Mouse (Mus musculus) thymus, postnatal 25 days (tissue): ENCODE results near the gene D1Pas1.

ENCODE experiments used
- DNase-seq: peaks from one replicate; pipeline ENCODE4 v3.0.0; 2022

Gene D1Pas1

GRCm38 (mm10) chr1:186967201-186967812, at the start of gene D1Pas1:
Gene D1Pas1, plus strand, starts transcription at chr1:186967416.
- DNase-seq = no peak

- no peak for DNase-seq
Observed at GRCm38 (mm10) chr1:186922489-186923370, 44.5 kb upstream of the D1Pas1 start.

GRCm38 (mm10) chr1:186924027-186924426, 43.2 kb upstream of the D1Pas1 start:
- no peak for DNase-seq

- DNase-seq = no peak
Observed at GRCm38 (mm10) chr1:186925411-186925810, 41.8 kb upstream of the D1Pas1 start.

- DNase-seq = no peak
Observed at GRCm38 (mm10) chr1:186926316-186926949, 40.8 kb upstream of the D1Pas1 start.

- DNase-seq = no peak
Observed at GRCm38 (mm10) chr1:186926950-186927316, 40.3 kb upstream of the D1Pas1 start.

- DNase-seq = no peak
Observed at GRCm38 (mm10) chr1:186927494-186927893, 39.7 kb upstream of the D1Pas1 start.

- no peak for DNase-seq
Observed at GRCm38 (mm10) chr1:186930160-186930887, 36.9 kb upstream of the D1Pas1 start.

- DNase-seq = no peak
Observed at GRCm38 (mm10) chr1:186930888-186931233, 36.4 kb upstream of the D1Pas1 start.

GRCm38 (mm10) chr1:186934205-186934604, 33.0 kb upstream of the D1Pas1 start:
- no peak for DNase-seq

- DNase-seq = no peak
Observed at GRCm38 (mm10) chr1:186952381-186952780, 14.8 kb upstream of the D1Pas1 start.

- no peak for DNase-seq
Observed at GRCm38 (mm10) chr1:186954591-186954990, 12.6 kb upstream of the D1Pas1 start.

GRCm38 (mm10) chr1:186959380-186959779, 7.8 kb upstream of the D1Pas1 start:
- no peak for DNase-seq

- no peak for DNase-seq
Observed at GRCm38 (mm10) chr1:186964143-186964875, 2.9 kb upstream of the D1Pas1 start.

- DNase-seq = no peak
Observed at GRCm38 (mm10) chr1:186967926-186968325, 710 bp downstream of the D1Pas1 start.

GRCm38 (mm10) chr1:186976937-186977540, 9.8 kb downstream of the D1Pas1 start:
- no peak for DNase-seq

- DNase-seq = no peak
Observed at GRCm38 (mm10) chr1:186977801-186978200, 10.6 kb downstream of the D1Pas1 start.

GRCm38 (mm10) chr1:186979465-186979864, 12.2 kb downstream of the D1Pas1 start:
- DNase-seq = no peak

- DNase-seq = no peak
Observed at GRCm38 (mm10) chr1:186980503-186980902, 13.3 kb downstream of the D1Pas1 start.

- DNase-seq = no peak
Observed at GRCm38 (mm10) chr1:186985131-186985530, 17.9 kb downstream of the D1Pas1 start.

- DNase-seq = no peak
Observed at GRCm38 (mm10) chr1:186986086-186986485, 18.9 kb downstream of the D1Pas1 start.

- no peak for DNase-seq
Observed at GRCm38 (mm10) chr1:186986506-186986905, 19.3 kb downstream of the D1Pas1 start.
